Mouse (Mus musculus) limb, embryonic 13.5 days (tissue): ENCODE data around the gene Asl. TPM values are rescaled to one million over a fixed set of nuclear protein-coding genes. Genes with fewer than 3 reads are reported as not detected.
A peak's percentile ranks its signal among the peaks of the same experiment; 100 is the strongest.

Source experiments
- ATAC-seq: fragments of 200-750 bp; cut with Nextera tagmentation; 2 replicates; pipeline ENCODE4 v1.8.0; 2017; ENCODE audit warnings: low read depth, moderate number of reproducible peaks, moderate TSS enrichment; ENCODE audit not compliant: low FRiP score
- H3K27ac ChIP-seq: fragments of 300-500 bp; sonication (generic); 2 replicates; pipeline ENCODE4 v1.5.1; 2015; ENCODE audit warnings: inconsistent platforms, mild to moderate bottlenecking, moderate library complexity
- H3K27me3 ChIP-seq: fragments of 300-500 bp; sonication (generic); 2 replicates; pipeline ENCODE4 v1.6.1; 2015; ENCODE audit warnings: mild to moderate bottlenecking, inconsistent platforms
- H3K36me3 ChIP-seq: fragments of 300-500 bp; sonication (generic); 2 replicates; pipeline ENCODE4 v1.6.1; 2015; ENCODE audit warnings: inconsistent platforms, mild to moderate bottlenecking, moderate library complexity
- H3K4me1 ChIP-seq: fragments of 300-500 bp; sonication (generic); 2 replicates; pipeline ENCODE4 v1.6.1; 2015; ENCODE audit warnings: inconsistent platforms
- H3K4me2 ChIP-seq: fragments of 300-500 bp; sonication (generic); replicated peaks from 2 replicates; pipeline ENCODE4 v1.6.1; 2015; ENCODE audit warnings: inconsistent platforms, mild to moderate bottlenecking, moderate library complexity
- H3K4me3 ChIP-seq: fragments of 300-500 bp; sonication (generic); 2 replicates; pipeline ENCODE4 v1.5.1; 2015; ENCODE audit warnings: moderate library complexity, mild to moderate bottlenecking, inconsistent platforms
- H3K9ac ChIP-seq: fragments of 300-500 bp; sonication (generic); 2 replicates; pipeline ENCODE4 v1.6.1; 2015; ENCODE audit warnings: mild to moderate bottlenecking, inconsistent platforms
- H3K9me3 ChIP-seq: fragments of 300-500 bp; sonication (generic); 2 replicates; pipeline ENCODE4 v1.6.1; 2016; ENCODE audit warnings: inconsistent platforms
- WGBS: fragments of 180-500 bp; shearing (Covaris S2); methylation state at CpG from one replicate; pipeline ENCODE4 v1.1.7; 2015; 5-methylcytosine and 5-hydroxymethylcytosine counted together
- polyA plus RNA-seq: library from polyadenylated mRNA; unstranded; fragments of >200 nt; fragmentation: Nextera tagmentation; extraction: Ambion mirVana; gene quantifications from 2 replicates; pipeline ENCODE4 v1.2.1, GENCODE M21; 2015

Gene Asl
- polyA plus RNA-seq, 1 experiment from 2014 or later, result 32.1 TPM

DNA sequence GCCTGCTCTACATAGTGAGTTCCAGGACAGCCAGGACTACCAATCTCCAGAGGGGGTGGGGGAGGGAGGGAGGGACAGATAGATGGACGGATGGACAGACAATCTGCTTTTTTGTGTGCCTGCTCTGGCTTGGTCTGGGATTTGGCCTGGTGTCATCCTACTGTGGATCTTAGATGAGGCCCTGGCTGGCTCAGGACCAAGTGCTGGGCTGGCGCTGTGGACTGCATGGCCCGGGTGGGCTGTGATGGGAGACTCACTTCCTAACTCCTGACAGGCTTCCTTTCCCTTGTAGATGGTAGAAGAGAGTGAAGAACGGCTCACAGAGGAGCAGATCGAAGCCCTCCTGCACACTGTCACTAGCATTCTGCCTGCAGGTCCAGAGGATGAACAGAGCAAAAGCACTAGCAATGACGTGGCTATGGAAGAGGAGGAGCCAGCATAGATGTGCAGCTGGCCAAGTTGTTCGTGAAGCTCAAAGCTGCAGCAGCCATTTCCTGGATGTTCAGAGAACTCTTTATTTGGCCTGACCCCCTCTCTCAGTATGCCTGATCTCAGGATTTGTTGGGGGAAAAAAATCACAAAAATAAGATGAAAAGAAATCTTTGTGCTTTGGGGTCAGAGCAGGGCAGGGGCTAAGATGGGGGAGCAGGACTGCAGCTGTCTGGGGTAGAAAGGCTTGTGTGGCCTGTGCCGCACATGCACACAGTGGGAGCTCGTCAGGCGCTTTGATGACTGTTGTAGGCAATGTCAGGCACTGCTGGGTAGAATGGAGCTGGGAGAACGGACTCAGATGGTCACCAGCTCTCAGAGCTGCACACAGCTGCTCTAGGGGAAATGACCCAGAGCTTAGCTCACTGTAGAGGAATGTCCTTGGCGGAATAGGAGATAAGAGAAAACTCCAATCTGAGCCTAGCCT is 30.6 kb upstream of the Asl start:
- WGBS, result 78% methylated on average over 12 of the region's 12 CpGs
- peaks cover 43% of the 10 kb centered on the region for H3K36me3 ChIP-seq
- no peaks in the 10 kb centered on the region for H3K9me3 ChIP-seq
- H3K4me1 ChIP-seq, result no peaks in the 10 kb centered on the region
- H3K4me2 ChIP-seq, result no peak overlapping the region
- H3K27ac ChIP-seq, result no peak overlapping the region
- H3K9ac ChIP-seq, result no peak overlapping the region
- H3K4me3 ChIP-seq, result no peak overlapping the region
- no peaks in the 10 kb centered on the region for H3K27me3 ChIP-seq
- ATAC-seq, result no peak

DNA sequence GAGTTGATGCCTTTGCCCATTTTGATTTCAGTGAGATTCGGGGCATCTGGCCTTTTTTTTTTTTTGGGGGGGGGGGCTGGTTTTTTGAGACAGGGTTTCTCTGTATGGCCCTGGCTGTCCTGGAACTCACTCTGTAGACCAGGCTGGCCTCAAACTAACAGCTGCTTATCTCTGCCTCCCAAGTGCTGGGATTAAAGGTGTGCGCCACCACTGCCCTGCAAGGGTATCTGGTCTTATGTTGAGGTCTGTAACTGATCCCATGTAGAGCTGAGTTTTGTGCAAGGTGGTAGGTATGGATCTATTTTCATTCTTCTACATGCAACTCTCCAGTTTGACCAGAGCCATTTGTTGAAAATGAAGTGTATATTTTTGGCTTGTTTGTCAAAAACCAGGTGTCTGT is 27.3 kb upstream of the Asl start:
- Histone ChIP-seq H3K27me3 (no peaks in the 10 kb centered on the region), H3K4me3 (no peak overlapping the region), H3K36me3 (peaks cover 57% of the 10 kb centered on the region), H3K9ac (no peak overlapping the region), H3K4me2 (no peak overlapping the region), H3K4me1 (no peaks in the 10 kb centered on the region), H3K9me3 (no peaks in the 10 kb centered on the region), H3K27ac (no peak overlapping the region)
- ATAC-seq, result no peak
- WGBS, result 88% methylated on average over 2 of the region's 2 CpGs

DNA sequence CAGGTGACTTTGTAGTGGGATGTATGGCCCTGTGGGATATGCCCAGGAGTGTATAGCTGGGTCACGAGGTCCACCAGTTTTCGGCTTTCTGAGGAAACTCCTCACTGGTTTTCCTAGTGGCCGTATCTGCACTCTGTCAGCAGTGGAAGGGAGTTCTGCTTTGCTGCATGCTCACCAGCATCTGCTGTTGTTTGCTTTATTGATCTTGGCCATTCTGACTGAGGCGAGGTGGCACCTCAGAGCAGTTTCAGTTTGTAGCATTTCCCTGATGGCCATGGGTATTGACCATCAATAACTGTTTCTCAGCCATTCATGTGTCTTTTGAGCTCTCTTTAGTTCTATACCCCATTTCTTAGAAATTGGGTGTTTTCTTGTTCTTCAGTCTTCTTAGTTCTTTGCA is 26.6 kb upstream of the Asl start:
- H3K9ac ChIP-seq, result no peak overlapping the region
- H3K36me3 ChIP-seq, result peaks cover 60% of the 10 kb centered on the region
- no peaks in the 10 kb centered on the region for H3K9me3 ChIP-seq
- 85% methylated on average over 4 of the region's 4 CpGs for WGBS
- no peak for ATAC-seq
- H3K27me3 ChIP-seq, result no peaks in the 10 kb centered on the region
- no peak overlapping the region for H3K4me2 ChIP-seq
- no peak overlapping the region for H3K27ac ChIP-seq
- H3K4me3 ChIP-seq, result no peak overlapping the region
- H3K4me1 ChIP-seq, result no peaks in the 10 kb centered on the region

DNA sequence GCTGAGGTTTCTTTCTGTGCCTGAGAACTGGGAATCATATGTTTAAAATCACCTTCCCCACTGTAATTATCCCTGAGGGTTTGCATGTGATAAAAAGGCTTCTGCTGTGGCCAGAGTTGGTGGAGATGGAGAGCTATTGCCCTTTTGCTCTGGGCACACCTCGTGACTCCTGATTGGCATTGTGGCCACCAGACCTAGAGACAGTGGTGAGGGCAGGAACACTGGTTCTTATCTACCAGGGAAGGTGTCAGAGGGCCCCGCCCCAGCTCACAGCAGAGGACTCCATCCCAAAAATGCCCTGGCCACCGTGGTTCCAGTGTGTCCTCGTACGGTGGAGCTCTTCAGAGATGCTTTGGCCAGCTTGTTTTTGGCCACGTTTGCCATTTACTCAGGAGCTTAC is 23.9 kb upstream of the Asl start:
- Histone ChIP-seq H3K27me3 (no peaks in the 10 kb centered on the region), H3K4me2 (no peak overlapping the region), H3K36me3 (peaks cover 57% of the 10 kb centered on the region), H3K4me1 (no peaks in the 10 kb centered on the region), H3K9ac (peak overlapping the region; percentile 13; the same call in 1 of the 2 replicates), H3K4me3 (no peak overlapping the region), H3K27ac (no peak overlapping the region), H3K9me3 (no peaks in the 10 kb centered on the region)
- ATAC-seq, result no peak
- WGBS, result 90% methylated on average over 6 of the region's 6 CpGs

DNA sequence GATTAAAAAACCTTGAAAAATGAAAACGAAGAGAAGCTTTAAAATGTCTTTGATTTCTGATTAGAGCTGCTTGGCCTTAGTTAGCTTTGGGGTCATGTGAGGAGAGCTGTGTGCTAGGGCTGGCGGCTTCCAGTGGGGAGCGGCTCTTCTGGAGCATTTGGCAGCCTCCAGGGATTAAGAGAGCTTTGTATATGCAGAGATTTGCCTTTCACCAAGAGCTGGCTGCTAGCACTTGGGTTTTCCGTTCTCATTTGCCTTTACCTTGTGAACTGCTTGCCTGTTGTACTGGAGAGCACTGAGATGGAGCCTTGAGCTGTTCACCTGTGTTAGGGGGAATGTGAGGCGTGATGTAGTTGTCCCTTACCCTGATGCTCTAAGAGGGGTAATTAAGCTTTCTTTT is 23.5 kb upstream of the Asl start:
- H3K4me2 ChIP-seq, result no peak overlapping the region
- H3K9ac ChIP-seq, result peak overlapping the region; percentile 13; the same call in 1 of the 2 replicates
- H3K4me1 ChIP-seq, result no peaks in the 10 kb centered on the region
- ATAC-seq, result no peak
- no peak overlapping the region for H3K4me3 ChIP-seq
- no peaks in the 10 kb centered on the region for H3K9me3 ChIP-seq
- H3K27ac ChIP-seq, result no peak overlapping the region
- H3K36me3 ChIP-seq, result peaks cover 57% of the 10 kb centered on the region
- WGBS, result 79% methylated on average over 5 of the region's 5 CpGs
- no peaks in the 10 kb centered on the region for H3K27me3 ChIP-seq

DNA sequence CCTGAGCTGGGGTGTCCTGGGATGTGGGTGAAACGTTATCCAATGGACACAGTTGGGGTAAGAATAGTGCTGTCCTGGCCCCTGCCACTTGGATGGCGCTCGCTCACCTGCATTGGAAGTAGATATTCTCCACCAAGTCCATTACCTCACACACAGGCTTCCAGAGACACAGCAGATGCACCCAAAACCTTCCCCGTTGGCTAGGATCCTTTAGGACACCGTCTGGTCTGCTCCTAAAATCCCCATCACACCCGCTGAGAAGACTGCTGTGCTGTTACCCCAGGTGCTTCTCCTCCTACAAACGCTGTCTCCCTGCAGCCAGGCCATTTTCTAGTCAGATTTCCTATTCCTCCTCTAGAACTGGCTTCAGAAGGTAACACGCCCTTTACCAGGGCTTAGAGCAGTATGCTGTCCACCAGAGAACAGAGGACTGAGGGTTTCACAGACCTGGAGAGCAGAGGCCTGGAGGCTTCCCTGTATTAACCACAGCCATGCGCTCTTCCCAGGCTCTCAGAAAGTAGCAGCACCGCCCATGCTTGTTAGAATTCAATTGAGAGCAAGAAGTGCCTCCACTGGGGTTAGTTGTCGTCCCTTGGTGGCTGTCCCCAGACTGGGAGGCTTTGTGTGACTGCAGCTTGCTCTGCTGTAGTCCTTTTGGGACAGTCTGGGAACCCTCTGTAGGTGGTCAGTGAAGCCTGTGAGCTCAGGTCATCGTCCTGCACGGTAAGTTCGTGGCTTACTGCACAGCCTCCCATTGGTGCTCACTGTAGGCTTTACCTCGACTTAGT is 22.2 kb upstream of the Asl start:
- Histone ChIP-seq H3K36me3 (peaks cover 69% of the 10 kb centered on the region), H3K27ac (no peak overlapping the region), H3K4me3 (no peak overlapping the region), H3K9ac (no peak overlapping the region), H3K9me3 (no peaks in the 10 kb centered on the region), H3K4me2 (no peak overlapping the region), H3K27me3 (no peaks in the 10 kb centered on the region), H3K4me1 (no peaks in the 10 kb centered on the region)
- 87% methylated on average over 15 of the region's 15 CpGs for WGBS
- ATAC-seq, result no peak

DNA sequence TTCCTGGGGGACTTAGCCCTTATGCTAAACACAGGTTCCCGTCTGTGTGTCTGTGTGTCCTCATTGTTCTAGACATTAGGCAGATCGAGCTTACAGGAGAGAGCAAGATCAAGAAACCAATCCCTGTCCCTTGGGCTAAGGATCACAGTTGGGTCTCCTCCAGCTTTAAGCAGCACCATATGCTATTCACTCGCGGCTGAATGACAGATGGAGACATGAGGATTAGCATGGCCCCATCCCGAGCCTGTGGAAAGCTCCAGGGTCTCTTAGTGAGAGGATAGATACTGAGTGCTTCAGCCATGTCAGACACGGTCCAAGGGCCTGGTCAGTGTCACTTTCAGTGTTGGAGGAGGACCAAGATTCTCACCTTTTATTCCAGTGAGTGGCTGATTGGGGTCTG is 21.4 kb upstream of the Asl start:
- Histone ChIP-seq H3K4me2 (no peak overlapping the region), H3K36me3 (peaks cover 77% of the 10 kb centered on the region), H3K9me3 (no peaks in the 10 kb centered on the region), H3K9ac (no peak overlapping the region), H3K27me3 (no peaks in the 10 kb centered on the region), H3K4me3 (no peak overlapping the region), H3K27ac (no peak overlapping the region), H3K4me1 (no peaks in the 10 kb centered on the region)
- no peak for ATAC-seq
- 80% methylated on average over 6 of the region's 6 CpGs for WGBS

DNA sequence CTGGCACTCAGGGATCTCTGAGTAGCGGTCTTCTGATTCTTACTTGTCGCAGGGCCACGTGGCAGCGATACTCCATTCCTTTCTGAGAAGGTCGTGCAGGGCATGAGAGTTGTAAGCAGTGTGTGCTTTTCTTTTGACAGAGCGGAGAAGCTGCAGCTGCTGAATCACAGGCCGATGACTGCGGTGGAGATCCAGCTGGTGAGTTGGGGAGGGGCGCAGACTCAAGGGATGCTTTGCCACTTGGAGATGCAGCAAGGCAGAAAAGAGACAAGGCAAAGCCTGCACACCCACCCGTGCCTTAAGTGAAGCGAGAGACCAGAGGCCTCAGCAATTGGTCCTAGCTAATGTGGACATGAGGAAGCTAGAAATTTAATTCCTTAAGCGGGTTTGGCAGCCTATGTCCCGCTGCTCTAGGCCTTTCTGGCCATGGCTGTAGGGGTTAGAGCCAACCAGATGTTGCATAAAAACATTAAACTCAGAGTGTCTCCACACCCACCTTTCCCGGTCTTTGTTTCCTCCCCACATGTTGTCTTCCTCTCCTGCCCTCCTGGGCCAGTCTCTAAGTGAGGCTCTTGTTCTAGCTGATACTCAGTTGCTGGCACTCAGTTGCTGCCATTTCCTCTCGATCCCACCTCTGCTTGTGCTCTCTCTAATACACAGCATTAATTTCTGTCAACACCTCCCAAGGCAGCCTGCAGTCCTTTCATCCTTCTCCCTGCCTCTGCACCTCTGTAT is 19.9 kb upstream of the Asl start:
- Histone ChIP-seq H3K4me2 (no peak overlapping the region), H3K9ac (peak overlapping the region; percentile 15; the same call in 1 of the 2 replicates), H3K27me3 (no peaks in the 10 kb centered on the region), H3K36me3 (peaks cover 79% of the 10 kb centered on the region), H3K9me3 (no peaks in the 10 kb centered on the region), H3K27ac (no peak overlapping the region), H3K4me3 (no peak overlapping the region), H3K4me1 (no peaks in the 10 kb centered on the region)
- ATAC-seq, result no peak
- 84% methylated on average over 15 of the region's 15 CpGs for WGBS

DNA sequence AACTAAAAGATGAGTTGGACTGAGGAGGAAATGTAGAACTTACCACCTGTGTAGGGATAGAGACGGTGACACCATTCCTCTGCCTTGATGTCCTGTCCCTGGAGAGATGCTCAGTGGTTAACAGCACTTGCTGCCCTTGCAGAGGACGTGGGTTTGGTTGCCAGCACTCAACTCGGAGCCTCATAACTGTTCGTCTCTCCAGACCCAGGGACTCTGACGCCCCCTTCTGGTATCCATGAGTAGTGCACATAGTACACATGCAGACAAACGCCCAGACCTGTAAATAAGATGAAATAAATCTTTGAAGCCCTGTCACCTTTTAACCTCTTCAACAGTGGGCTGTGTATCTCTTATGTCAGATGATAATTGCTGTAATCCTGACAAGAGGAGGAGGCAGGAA is 18.0 kb upstream of the Asl start:
- Histone ChIP-seq H3K9me3 (no peaks in the 10 kb centered on the region), H3K27ac (no peak overlapping the region), H3K9ac (no peak overlapping the region), H3K4me3 (no peak overlapping the region), H3K4me1 (no peaks in the 10 kb centered on the region), H3K4me2 (no peak overlapping the region), H3K36me3 (peaks cover 82% of the 10 kb centered on the region), H3K27me3 (no peaks in the 10 kb centered on the region)
- 78% methylated on average over 6 of the region's 6 CpGs for WGBS
- ATAC-seq, result no peak

DNA sequence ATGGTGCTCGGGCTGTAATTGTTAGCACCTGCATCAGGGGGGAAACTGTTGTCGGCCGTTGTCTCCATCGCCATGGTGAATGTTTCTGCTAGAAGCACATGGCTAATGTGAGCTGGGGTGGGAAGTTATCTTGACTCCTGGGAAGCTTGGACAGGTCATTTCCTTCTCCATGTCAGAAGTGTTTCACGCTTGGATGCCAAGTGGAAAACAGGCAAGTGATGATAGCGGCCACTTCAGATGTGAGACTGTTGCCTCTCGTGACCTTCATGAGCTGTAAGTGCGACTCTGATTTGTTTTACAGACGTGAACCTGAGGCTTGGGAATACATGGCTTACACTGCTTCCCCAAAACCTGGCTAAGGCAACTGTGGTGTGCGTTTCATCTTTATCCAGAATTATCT is 17.5 kb upstream of the Asl start:
- Histone ChIP-seq H3K27ac (no peak overlapping the region), H3K27me3 (no peaks in the 10 kb centered on the region), H3K9me3 (no peaks in the 10 kb centered on the region), H3K9ac (no peak overlapping the region), H3K36me3 (peaks cover 84% of the 10 kb centered on the region), H3K4me3 (no peak overlapping the region), H3K4me2 (no peak overlapping the region), H3K4me1 (no peaks in the 10 kb centered on the region)
- WGBS, result 75% methylated on average over 10 of the region's 10 CpGs
- ATAC-seq, result no peak

DNA sequence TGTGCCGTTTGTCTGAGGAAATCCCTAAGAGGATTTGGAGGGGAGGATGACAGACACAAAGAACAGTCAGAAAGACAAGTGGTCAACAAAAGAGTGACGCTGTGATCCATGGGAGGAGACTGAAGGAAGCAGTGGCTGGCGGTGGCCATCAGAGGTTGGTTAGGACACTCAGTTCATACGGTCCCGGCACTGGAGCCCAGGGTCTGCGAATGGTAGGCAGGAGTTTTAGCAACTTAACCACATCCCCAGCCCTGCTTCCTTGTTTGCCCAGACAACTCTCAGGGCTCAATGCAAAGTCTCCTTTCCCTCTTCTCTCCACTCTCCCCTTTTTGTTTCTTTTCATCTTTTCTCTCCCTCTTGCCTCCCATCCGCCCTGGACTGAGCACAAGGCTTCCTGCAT is 17.1 kb upstream of the Asl start:
- no peaks in the 10 kb centered on the region for H3K9me3 ChIP-seq
- 88% methylated on average over 7 of the region's 7 CpGs for WGBS
- H3K4me1 ChIP-seq, result no peaks in the 10 kb centered on the region
- no peak overlapping the region for H3K4me2 ChIP-seq
- H3K4me3 ChIP-seq, result no peak overlapping the region
- no peak overlapping the region for H3K27ac ChIP-seq
- H3K9ac ChIP-seq, result no peak overlapping the region
- no peak for ATAC-seq
- H3K27me3 ChIP-seq, result no peaks in the 10 kb centered on the region
- peaks cover 83% of the 10 kb centered on the region for H3K36me3 ChIP-seq

DNA sequence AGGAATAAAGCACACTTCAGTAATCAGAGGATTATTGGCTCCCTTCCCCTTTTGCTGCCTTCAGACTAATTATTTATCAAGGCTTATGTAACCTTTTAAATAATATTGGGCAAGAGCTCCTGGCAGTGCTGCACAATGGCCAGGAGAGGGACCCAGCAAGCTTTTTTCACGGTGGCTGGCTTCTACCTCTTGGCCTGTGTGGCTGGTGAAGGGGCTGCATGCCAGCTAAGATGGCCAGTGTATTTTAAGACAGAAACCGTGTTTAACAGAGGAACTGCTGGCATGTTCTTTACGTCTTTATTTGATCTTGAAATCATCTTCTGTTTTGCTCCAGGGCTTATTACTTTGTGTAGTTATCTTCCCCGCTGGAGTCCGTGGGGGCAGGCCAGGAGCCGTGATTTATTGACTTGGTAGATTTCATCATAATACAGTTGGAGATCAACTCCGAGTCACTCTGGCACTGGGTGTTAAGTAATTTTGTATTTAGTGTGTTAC is 15.2 kb upstream of the Asl start:
- WGBS, result 76% methylated on average over 7 of the region's 7 CpGs
- H3K36me3 ChIP-seq, result peaks cover 85% of the 10 kb centered on the region
- H3K9me3 ChIP-seq, result no peaks in the 10 kb centered on the region
- H3K4me1 ChIP-seq, result no peaks in the 10 kb centered on the region
- ATAC-seq, result no peak
- H3K27ac ChIP-seq, result no peak overlapping the region
- H3K4me2 ChIP-seq, result no peak overlapping the region
- H3K4me3 ChIP-seq, result no peak overlapping the region
- H3K9ac ChIP-seq, result no peak overlapping the region
- no peaks in the 10 kb centered on the region for H3K27me3 ChIP-seq
